Mouse (Mus musculus) layer of hippocampus, adult 2 months (tissue): ENCODE data around the gene Nr1d1. TPM values are rescaled to one million over a fixed set of nuclear protein-coding genes. Genes with fewer than 3 reads are reported as not detected.
"Not testable (repeated sequence)": the region's sequence is repeated elsewhere in the genome, so short reads cannot be mapped to it uniquely, and the experiment has no call there.

Experiments used
- DNase-seq, 2 experiments: peaks; one replicate each; pipeline ENCODE4 v3.0.0; 2022; ENCODE audit warnings: low spot score in 2 of 2
- H3K27ac ChIP-seq: fragments of 200-600 bp; 2 replicates; pipeline ENCODE4 v1.8.1; 2022
- H3K4me3 ChIP-seq: fragments of 200-600 bp; 2 replicates; pipeline ENCODE4 v1.8.1; 2022; ENCODE audit warnings: mild to moderate bottlenecking
- CTCF ChIP-seq: fragments of 200-600 bp; conservative IDR thresholded peaks from 2 replicates; pipeline ENCODE4 v1.8.1; 2022; ENCODE audit warnings: antibody characterized with exemption, mild to moderate bottlenecking, moderate library complexity
- total RNA-seq, 2 experiments: library from RNA; stranded (reverse); gene quantifications; 2 replicates each; pipeline ENCODE4 v1.2.3; 2021

The Nr1d1 gene
- total RNA-seq, 2 experiments from 2014 or later = 93.2 to 94.0 TPM

DNA sequence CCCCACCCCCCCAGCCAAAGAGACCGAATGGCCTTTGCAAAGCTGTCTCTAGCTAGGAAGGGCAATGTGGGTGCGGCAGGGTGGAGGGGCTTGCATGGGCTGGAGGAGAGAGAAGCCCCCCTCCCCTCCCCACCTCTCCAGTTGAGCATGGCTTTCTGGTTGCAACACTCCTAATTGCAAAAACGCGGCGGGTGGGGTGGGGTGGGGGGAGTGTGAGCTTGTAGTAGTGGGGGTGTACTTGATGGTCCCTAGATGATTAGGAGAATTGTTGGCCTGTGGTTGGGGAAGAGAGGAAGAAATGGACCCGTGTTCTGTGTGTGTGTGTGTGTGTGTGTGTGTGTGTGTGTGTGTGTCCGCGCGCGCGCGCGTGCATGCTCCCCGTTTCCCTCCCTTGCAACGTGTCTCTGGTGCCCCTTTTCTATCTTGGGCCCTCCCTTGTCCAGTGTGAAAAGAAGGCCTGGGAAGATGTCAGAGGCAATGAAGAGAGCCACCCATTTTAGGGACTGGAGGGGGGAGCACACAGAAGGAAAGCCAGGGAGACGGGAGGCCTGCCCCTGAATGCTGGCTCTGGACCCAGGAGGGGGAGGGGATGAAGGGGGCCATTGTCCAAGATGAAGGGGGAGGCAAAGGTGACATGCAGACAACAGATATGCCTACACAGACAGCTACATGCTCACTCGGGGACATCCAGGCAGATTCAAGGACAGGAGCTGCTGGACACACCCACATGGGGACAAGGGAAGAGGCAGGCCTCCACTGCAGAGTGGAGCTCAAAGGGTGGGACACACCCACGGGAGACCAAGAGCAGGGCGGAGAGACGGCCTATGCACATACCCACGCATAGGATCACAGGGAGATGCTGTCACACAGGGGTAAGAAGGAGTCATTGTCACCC lies 32.5 kb downstream of the Nr1d1 start:
- peak overlapping the region; percentile 100 for H3K27ac ChIP-seq
- DNase-seq = no peak
- H3K4me3 ChIP-seq = peak overlapping the region; percentile 100
- TF ChIP-seq CTCF = no peak

DNA sequence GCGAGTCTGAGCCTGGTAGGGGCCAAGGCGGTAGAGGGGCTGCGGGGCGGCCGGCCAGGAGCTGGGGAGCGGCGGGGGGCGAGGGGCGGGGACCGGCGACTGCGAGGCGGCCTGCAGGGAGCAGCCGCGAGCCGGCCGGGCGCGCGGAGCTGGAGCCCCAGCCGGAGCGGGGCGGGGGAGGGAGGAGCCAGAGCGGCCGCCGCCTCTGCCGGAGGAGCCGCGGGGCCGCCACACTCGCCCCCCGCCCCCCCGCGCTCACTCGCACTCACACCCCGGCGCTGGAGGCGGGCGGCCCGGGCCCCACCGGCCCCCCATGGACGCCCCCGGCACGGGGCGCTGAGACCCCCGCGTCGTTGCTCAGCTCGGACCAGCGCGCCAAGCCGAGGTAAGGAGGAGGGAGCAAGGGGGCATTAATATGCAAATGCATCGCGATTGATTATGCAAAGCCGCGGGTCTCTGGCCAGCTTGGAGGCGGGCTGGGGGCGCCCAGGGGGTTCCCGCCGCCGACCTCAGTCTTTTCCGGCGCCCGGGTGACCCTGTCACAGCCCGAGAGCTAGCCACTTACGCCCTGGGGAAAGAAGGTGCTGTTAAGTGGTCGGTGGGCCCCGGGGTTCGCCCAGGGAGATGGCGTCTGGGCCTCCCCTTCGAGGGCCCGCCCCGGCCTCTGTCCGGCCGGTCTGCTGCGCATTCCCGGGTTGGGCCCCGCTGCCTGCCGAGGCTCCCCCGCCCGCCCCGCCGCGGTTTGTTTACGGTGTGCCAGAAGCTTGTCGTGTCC lies 33.3 kb downstream of the Nr1d1 start:
- Histone ChIP-seq H3K4me3 (peak overlapping the region; percentile 100), H3K27ac (peak overlapping the region; percentile 100)
- peak in 1 of 2 experiments; percentile 78 for DNase-seq
- TF ChIP-seq CTCF = peak; percentile 60

DNA sequence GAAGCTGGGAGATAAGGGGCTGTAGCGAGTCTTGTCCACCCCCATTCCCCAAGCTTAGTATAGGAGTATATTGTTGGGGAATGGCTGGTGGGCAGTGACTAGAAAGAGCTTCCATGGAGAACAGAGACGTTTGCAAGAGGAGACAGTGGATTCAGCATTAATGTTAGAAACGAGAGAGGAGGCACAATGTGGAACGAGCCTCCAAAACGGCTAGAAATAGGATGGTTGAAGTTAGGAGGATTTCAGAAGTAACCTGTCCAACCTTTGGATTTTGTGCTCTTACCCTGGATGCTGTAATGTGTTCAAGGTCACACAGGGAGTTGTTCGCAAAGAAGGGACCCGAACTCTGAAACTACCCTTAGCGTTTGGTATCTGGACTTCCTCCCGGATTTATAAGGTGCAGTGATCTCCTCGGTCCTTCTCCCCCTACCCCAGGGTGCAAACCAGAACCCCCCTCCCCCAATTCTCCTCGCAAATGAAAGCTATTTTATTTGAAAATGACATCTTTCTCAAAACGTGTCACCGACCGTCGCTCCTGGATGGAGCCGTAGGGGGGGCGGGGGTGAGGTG lies 34.0 kb downstream of the Nr1d1 start:
- DNase-seq = no peak
- Histone ChIP-seq H3K4me3 (peak overlapping the region; percentile 100), H3K27ac (peak overlapping the region; percentile 100)
- no peak for TF ChIP-seq CTCF

- DNase-seq = peak in 1 of 2 experiments; percentile 72
- no peak for TF ChIP-seq CTCF
Measured at GRCm38 (mm10) chr11:98740393-98741050, 34.6 kb downstream of the Nr1d1 start, which contains the start of gene Thra. TSS of gene Thra (plus strand) at chr11:98740638.

DNA sequence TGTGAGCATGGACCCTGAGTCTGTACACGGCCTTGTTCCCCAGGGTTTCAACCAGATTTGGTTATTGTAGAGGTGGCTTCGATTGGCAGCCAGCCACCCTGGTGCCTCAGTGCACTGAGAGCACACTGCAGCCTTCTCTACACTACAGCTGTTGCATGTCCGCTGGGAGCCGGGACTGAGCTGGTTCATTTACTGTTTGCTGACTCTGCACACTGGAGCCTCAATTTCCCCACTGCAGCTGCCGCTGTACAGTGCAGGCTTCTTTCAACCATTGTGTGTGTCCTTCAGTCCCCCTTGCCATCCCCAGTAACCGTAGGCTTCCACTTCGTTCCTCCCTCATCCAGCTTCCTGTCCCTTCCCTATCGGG lies 35.1 kb downstream of the Nr1d1 start:
- no peak for TF ChIP-seq CTCF
- Histone ChIP-seq H3K27ac (peak overlapping the region; percentile 100), H3K4me3 (peak overlapping the region; percentile 100)
- no peak for DNase-seq

More at GRCm38 (mm10) chr11:98740393-98741050, 34.6 kb downstream of the Nr1d1 start, which contains the start of gene Thra:
- peak within 1 kb of the TSS; percentile 100 for H3K27ac ChIP-seq
- H3K4me3 ChIP-seq = peak within 1 kb of the TSS; percentile 100

DNA sequence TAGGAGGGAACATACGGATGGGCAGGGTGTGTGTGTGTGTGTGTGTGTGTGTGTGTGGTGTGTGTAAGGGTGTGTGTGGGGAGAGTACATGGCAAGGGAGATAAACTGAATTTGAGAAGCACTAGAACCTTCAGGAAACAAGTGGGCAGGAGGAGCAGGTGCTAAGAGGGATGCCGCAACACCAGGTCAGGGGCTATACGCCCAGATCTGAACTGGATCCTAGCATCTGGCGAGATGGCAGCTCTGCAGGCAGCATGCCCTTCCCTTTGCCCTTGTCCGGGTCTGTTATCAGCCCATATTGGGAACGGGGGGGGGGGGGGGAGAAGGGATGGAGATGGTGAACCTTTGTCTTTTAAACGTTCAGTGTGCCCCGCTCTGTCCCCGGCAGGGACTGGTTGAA lies 36.2 kb downstream of the Nr1d1 start:
- Histone ChIP-seq H3K27ac (peak overlapping the region; percentile 100), H3K4me3 (no peak overlapping the region)
- TF ChIP-seq CTCF = no peak
- no peak for DNase-seq

- Histone ChIP-seq H3K4me3 (no peak overlapping the region), H3K27ac (peak overlapping the region; percentile 100)
- DNase-seq = no peak
- no peak for TF ChIP-seq CTCF
Measured at GRCm38 (mm10) chr11:98738428-98738911, 36.7 kb downstream of the Nr1d1 start.

DNA sequence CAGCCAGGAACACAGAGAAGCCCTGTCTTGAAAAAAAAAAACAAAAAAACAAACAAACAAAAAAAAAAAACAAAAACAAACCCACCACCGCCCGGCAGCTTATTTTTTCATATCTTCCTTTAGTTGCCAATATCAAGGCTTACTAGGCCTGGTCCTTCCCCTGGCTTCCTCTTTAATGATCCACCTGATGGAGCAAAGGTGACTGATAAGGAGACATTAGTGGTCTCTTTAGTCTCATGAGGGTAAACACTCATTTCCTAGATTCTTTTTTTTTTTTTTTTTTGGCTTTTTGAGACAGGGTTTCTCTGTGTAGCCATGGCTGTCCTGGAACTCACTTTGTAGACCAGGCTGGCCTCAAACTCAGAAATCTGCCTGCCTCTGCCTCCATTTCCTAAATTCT lies 37.9 kb downstream of the Nr1d1 start:
- not testable (repeated sequence) for H3K4me3 ChIP-seq, DNase-seq
- H3K27ac ChIP-seq = peak overlapping the region; percentile 100; the same call in 1 of the 2 replicates

- no peak for DNase-seq
- TF ChIP-seq CTCF = no peak
- no peak overlapping the region for H3K4me3 ChIP-seq
- H3K27ac ChIP-seq = peak overlapping the region; percentile 100
Measured at GRCm38 (mm10) chr11:98736176-98736575, 39.0 kb downstream of the Nr1d1 start.

- no peak overlapping the region for H3K4me3 ChIP-seq
- no peak for TF ChIP-seq CTCF
- peak in 1 of 2 experiments; percentile 25 for DNase-seq
- H3K27ac ChIP-seq = peak overlapping the region; percentile 100
Measured at GRCm38 (mm10) chr11:98735111-98735510, 40.0 kb downstream of the Nr1d1 start.

DNA sequence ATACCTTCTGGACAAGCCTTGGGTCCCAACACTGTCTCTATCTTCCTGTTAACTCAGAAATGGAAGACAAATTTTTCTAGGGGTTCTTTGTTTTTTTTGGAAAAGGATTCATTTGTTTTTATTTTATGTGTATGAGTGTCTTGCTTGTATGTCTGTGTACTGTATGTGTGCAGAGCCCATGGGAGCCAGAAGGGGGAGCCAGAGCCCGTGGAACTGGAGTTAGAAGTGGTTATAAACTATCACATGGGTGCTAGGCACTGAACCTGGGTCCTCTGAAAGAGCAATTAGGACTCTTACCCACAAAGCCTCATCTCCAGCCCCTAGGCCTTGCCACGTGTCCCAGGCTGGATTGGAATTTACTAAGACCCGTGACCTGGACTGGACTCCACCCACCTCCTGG lies 41.1 kb downstream of the Nr1d1 start:
- TF ChIP-seq CTCF = peak; percentile 64
- no peak for DNase-seq
- H3K27ac ChIP-seq = peak overlapping the region; percentile 100
- H3K4me3 ChIP-seq = no peak overlapping the region

GRCm38 (mm10) chr11:98731134-98731533 lies 44.0 kb downstream of the Nr1d1 start:
- no peak for TF ChIP-seq CTCF
- peak; percentile 76 to 90 for DNase-seq
- H3K4me3 ChIP-seq = no peak overlapping the region
- peak overlapping the region; percentile 90 for H3K27ac ChIP-seq
